Mouse (Mus musculus): ENCODE data around the gene Nr3c2. TPM values are rescaled to one million over a fixed set of nuclear protein-coding genes. Genes with fewer than 3 reads are reported as not detected.

The Nr3c2 gene
- total and polyA plus RNA-seq, 3 experiments = 0.12 to 0.30 TPM; not detected in 1

DNA sequence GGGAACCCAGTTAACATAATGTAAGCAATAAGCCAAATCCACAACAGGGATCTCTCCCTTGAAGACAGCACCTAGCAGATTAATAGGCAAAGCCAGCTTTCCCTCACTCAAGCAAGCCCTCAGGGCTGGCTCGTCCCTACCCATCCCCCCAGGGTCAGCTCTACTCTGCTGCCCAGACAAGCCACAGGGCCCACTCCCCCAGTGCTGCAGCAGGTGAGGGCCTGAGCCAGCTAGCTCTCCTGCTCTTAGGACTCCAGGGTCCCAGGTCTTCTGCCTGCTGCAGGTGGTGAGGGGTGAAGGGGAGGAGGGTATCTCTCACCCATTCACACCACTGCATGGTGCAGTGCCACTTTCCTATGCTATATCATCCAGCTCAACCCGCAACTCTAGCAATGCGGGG, 246.0 kb downstream of the Nr3c2 start:
- dilution Hi-C loops (cut with MboI; ENCODE audit: extremely low pct_ligation_motif_present, extremely low pct_unique_long_range_greater_than_20kb, low sequenced_read_pairs) (no loop called here), in situ Hi-C loops (cut with MboI; ENCODE audit: low pct_ligation_motif_present, low pct_unique_long_range_greater_than_20kb, low sequenced_read_pairs) (no loop called here)

DNA sequence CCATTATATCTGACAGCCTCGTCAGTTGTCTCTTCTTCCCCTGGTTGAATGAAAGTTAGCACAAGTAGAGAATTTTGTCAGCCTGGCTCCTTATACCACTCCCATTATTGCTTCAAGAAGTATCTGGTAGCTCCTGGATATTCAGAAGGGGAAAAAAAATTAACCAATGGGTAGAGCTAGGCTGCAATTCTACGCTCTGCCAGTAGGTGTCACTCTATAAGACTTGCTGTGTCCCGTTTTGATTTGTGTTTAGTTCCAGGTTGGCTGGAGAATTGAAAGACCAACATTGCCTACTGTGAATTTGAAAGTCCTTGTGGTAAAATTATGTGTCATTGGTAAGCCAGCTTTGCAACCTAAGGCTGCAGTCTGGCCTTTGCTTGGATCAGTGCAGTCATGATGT, 255.3 kb downstream of the Nr3c2 start:
- no peak overlapping the region for H3K27ac ChIP-seq (ENCODE audit: insufficient read depth, low read depth)
- H3K27me3 ChIP-seq (replicated peaks) = no peaks in the 10 kb centered on the region
- H3K4me1 ChIP-seq (ENCODE audit: control insufficient read depth in 1 of 2, insufficient read depth in 2 of 2) = no peaks in the 10 kb centered on the region
- in situ Hi-C loops (cut with MboI; ENCODE audit: low pct_ligation_motif_present, low pct_unique_long_range_greater_than_20kb, low sequenced_read_pairs) (no loop called here), dilution Hi-C loops (cut with MboI; ENCODE audit: extremely low pct_ligation_motif_present, extremely low pct_unique_long_range_greater_than_20kb, low sequenced_read_pairs) (no loop called here)
- DNase-seq (ENCODE audit: extremely low read depth) = peak; percentile 64
- no peak overlapping the region for H3K4me3 ChIP-seq (replicated peaks in 1 of 3; ENCODE audit: low read depth in 2 of 3, low read length in 2 of 3, poor library complexity in 1 of 3)
- H3K9ac ChIP-seq (ENCODE audit: insufficient read depth, low read depth) = no peak overlapping the region
- no peaks in the 10 kb centered on the region for H3K79me2 ChIP-seq (replicated peaks; ENCODE audit: control insufficient read depth, extremely low read depth, insufficient read depth, poor library complexity, severe bottlenecking)
- peak; percentile 74 to 99 for TF ChIP-seq CTCF (conservative IDR thresholded peaks at IDR 0.05 in 1 of 2, IDR thresholded peaks at IDR 0.05 in 1 of 2; ENCODE audit: low read depth in 2 of 2, low read length in 2 of 2)
- no peak for TF ChIP-seq TCF12 (IDR thresholded peaks at IDR 0.05; ENCODE audit: low read depth, low read length)
- peak; percentile 49 for TF ChIP-seq RAD21 (IDR thresholded peaks at IDR 0.05; ENCODE audit: low read depth, low read length)
- 0 out of 2 replicates have a peak, but pooled peaks have one; percentile 30 for TF ChIP-seq ZNF384 (IDR thresholded peaks at IDR 0.05; ENCODE audit: low read depth, low read length)
- TF ChIP-seq SMC3 (IDR thresholded peaks at IDR 0.05; ENCODE audit: low read depth, low read length) = peak; percentile 60
- no peaks in the 10 kb centered on the region for H3K9me3 ChIP-seq (replicated peaks; ENCODE audit: low read length)
- H3K4me2 ChIP-seq (ENCODE audit: insufficient read depth, low read depth, poor library complexity, severe bottlenecking) = no peak overlapping the region
- H3K36me3 ChIP-seq (replicated peaks in 1 of 2; ENCODE audit: control insufficient read depth in 1 of 2, insufficient read depth in 1 of 2, low read length in 1 of 2) = no peaks in the 10 kb centered on the region

More for the DNA sequence above, 246.0 kb downstream of the Nr3c2 start:
- no peak overlapping the region for H3K9ac ChIP-seq (ENCODE audit: insufficient read depth, low read depth)
- no peak overlapping the region for H3K27ac ChIP-seq (ENCODE audit: insufficient read depth, low read depth)
- H3K79me2 ChIP-seq (replicated peaks; ENCODE audit: control insufficient read depth, extremely low read depth, insufficient read depth, poor library complexity, severe bottlenecking) = no peaks in the 10 kb centered on the region
- peaks cover 5% of the 10 kb centered on the region for H3K9me3 ChIP-seq (replicated peaks; ENCODE audit: low read length)
- TF ChIP-seq ZKSCAN1 (IDR thresholded peaks at IDR 0.05; ENCODE audit: borderline replicate concordance, low read depth, low read length) (no peak), POLR2A (IDR thresholded peaks at IDR 0.05; ENCODE audit: low read depth, low read length) (no peak), NELFE (IDR thresholded peaks at IDR 0.05; ENCODE audit: low read depth, low read length) (no peak), TBP (conservative IDR thresholded peaks at IDR 0.05; ENCODE audit: low read depth, low read length) (no peak), CHD1 (IDR thresholded peaks at IDR 0.05; ENCODE audit: low read depth, low read length) (no peak), POLR2AphosphoS2 (IDR thresholded peaks at IDR 0.05; ENCODE audit: low read depth, low read length) (no peak), JUND (conservative IDR thresholded peaks at IDR 0.05; ENCODE audit: low read depth, low read length) (no peak), EP300 (IDR thresholded peaks at IDR 0.05; ENCODE audit: low read length) (no peak), ETS1 (conservative IDR thresholded peaks at IDR 0.05; ENCODE audit: low read depth, low read length) (no peak), MEF2A (IDR thresholded peaks at IDR 0.05; ENCODE audit: borderline replicate concordance, low read depth, low read length) (no peak)
- H3K27me3 ChIP-seq (replicated peaks) = no peaks in the 10 kb centered on the region
- H3K4me3 ChIP-seq (replicated peaks in 1 of 3; ENCODE audit: low read depth in 2 of 3, low read length in 2 of 3, poor library complexity in 1 of 3) = no peak overlapping the region
- no peaks in the 10 kb centered on the region for H3K36me3 ChIP-seq (replicated peaks in 1 of 2; ENCODE audit: control insufficient read depth in 1 of 2, insufficient read depth in 1 of 2, low read length in 1 of 2)
- no peak overlapping the region for H3K4me2 ChIP-seq (ENCODE audit: insufficient read depth, low read depth, poor library complexity, severe bottlenecking)
- no peaks in the 10 kb centered on the region for H3K4me1 ChIP-seq (ENCODE audit: control insufficient read depth in 1 of 2, insufficient read depth in 2 of 2)
- no peak for DNase-seq (ENCODE audit: extremely low read depth)

DNA sequence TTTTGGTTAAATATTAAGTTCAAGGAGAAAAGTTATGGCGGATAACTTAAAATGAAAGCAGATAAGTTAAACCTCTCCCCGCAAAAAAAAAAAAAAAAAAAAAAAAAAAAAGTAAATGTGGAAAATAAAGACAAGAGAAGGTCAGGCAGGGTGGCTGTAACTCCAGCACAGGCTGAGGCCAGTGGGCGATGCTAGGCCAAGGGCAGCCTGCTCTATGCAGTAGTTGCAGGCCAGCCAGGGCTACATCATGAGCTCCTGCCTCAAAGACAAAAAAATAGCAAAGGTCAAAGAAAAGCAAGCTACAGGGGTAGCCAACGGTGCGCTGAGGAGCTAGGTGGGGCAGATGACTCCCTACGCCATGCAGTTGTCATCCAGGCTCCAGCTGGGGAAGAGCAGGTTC, 270.1 kb downstream of the Nr3c2 start:
- DNase-seq (ENCODE audit: extremely low read depth) = no peak
- in situ Hi-C loops (cut with MboI; ENCODE audit: low pct_ligation_motif_present, low pct_unique_long_range_greater_than_20kb, low sequenced_read_pairs) = no loop called here
- no peak overlapping the region for H3K4me2 ChIP-seq (ENCODE audit: insufficient read depth, low read depth, poor library complexity, severe bottlenecking)
- TF ChIP-seq JUND (conservative IDR thresholded peaks at IDR 0.05; ENCODE audit: low read depth, low read length) (no peak), POLR2A (IDR thresholded peaks at IDR 0.05; ENCODE audit: low read depth, low read length) (no peak), MYC (IDR thresholded peaks at IDR 0.05; ENCODE audit: low read depth, low read length) (no peak), USF1 (IDR thresholded peaks at IDR 0.05; ENCODE audit: low read depth, low read length) (no peak), NELFE (IDR thresholded peaks at IDR 0.05; ENCODE audit: low read depth, low read length) (no peak), ZC3H11A (IDR thresholded peaks at IDR 0.05; ENCODE audit: low read depth, low read length) (no peak), TBP (conservative IDR thresholded peaks at IDR 0.05; ENCODE audit: low read depth, low read length) (no peak), ZKSCAN1 (IDR thresholded peaks at IDR 0.05; ENCODE audit: borderline replicate concordance, low read depth, low read length) (no peak), JUN (IDR thresholded peaks at IDR 0.05; ENCODE audit: insufficient read depth, low read depth, low read length) (no peak), MAX (IDR thresholded peaks at IDR 0.05; ENCODE audit: low read length) (no peak), BHLHE40 (IDR thresholded peaks at IDR 0.05; ENCODE audit: low read depth, low read length) (no peak), E2F4 (IDR thresholded peaks at IDR 0.05; ENCODE audit: insufficient replicate concordance, low read depth, low read length) (no peak), USF2 (conservative IDR thresholded peaks at IDR 0.05; ENCODE audit: low read depth, low read length) (no peak), RAD21 (IDR thresholded peaks at IDR 0.05; ENCODE audit: low read depth, low read length) (no peak), MAFK (IDR thresholded peaks at IDR 0.05; ENCODE audit: insufficient replicate concordance, low read length) (no peak)
- H3K36me3 ChIP-seq (replicated peaks in 1 of 2; ENCODE audit: control insufficient read depth in 1 of 2, insufficient read depth in 1 of 2, low read length in 1 of 2) = no peaks in the 10 kb centered on the region
- H3K27me3 ChIP-seq (replicated peaks) = no peaks in the 10 kb centered on the region
- H3K79me2 ChIP-seq (replicated peaks; ENCODE audit: control insufficient read depth, extremely low read depth, insufficient read depth, poor library complexity, severe bottlenecking) = no peaks in the 10 kb centered on the region
- no peak overlapping the region for H3K4me3 ChIP-seq (replicated peaks in 1 of 3; ENCODE audit: low read depth in 2 of 3, low read length in 2 of 3, poor library complexity in 1 of 3)
- no peak overlapping the region for H3K27ac ChIP-seq (ENCODE audit: insufficient read depth, low read depth)
- no peak overlapping the region for H3K9ac ChIP-seq (ENCODE audit: insufficient read depth, low read depth)
- dilution Hi-C loops (cut with MboI; ENCODE audit: extremely low pct_ligation_motif_present, extremely low pct_unique_long_range_greater_than_20kb, low sequenced_read_pairs) = no loop called here
- H3K9me3 ChIP-seq (replicated peaks; ENCODE audit: low read length) = no peaks in the 10 kb centered on the region
- 0 out of 4 replicates have a peak, but pooled peaks cover 0 to 5% of the 10 kb centered on the region in 2 experiments for H3K4me1 ChIP-seq (ENCODE audit: control insufficient read depth in 1 of 2, insufficient read depth in 2 of 2)

All from CH12.LX (cell line).